Mouse (Mus musculus) hindbrain, embryonic 14.5 days (tissue): ENCODE results near the gene Slc35e3. TPM values are rescaled to one million over a fixed set of nuclear protein-coding genes. Genes with fewer than 3 reads are reported as not detected.
"Not testable (repeated sequence)": the region's sequence is repeated elsewhere in the genome, so short reads cannot be mapped to it uniquely, and the experiment has no call there.

Experiments used
- ATAC-seq: fragments of 200-750 bp; cut with Nextera tagmentation; 2 replicates; pipeline ENCODE4 v1.8.0; 2017; ENCODE audit warnings: moderate number of reproducible peaks, mild to moderate bottlenecking, moderate TSS enrichment, moderate library complexity; ENCODE audit not compliant: low FRiP score
- DNase-seq: peaks from one replicate; pipeline ENCODE4 v3.0.0-alpha.2; 2015; ENCODE audit warnings: low spot score
- H3K27ac ChIP-seq: fragments of 300-500 bp; sonication (generic); 2 replicates; pipeline ENCODE4 v1.5.1; 2014; ENCODE audit warnings: mild to moderate bottlenecking, moderate library complexity
- H3K27me3 ChIP-seq: fragments of 300-500 bp; sonication (generic); 2 replicates; pipeline ENCODE4 v1.6.1; 2014; ENCODE audit warnings: mild to moderate bottlenecking, low read length, mixed read lengths; ENCODE audit not compliant: control insufficient read depth, insufficient read depth
- H3K36me3 ChIP-seq: fragments of 300-500 bp; sonication (generic); replicated peaks from 2 replicates; pipeline ENCODE4 v1.6.1; 2014; ENCODE audit not compliant: control insufficient read depth, insufficient read depth
- H3K4me1 ChIP-seq: fragments of 300-500 bp; sonication (generic); replicated peaks from 2 replicates; pipeline ENCODE4 v1.6.1; 2014; ENCODE audit warnings: antibody characterized with exemption, low read length, mixed read lengths; ENCODE audit not compliant: control insufficient read depth, insufficient read depth
- H3K4me2 ChIP-seq: fragments of 300-500 bp; sonication (generic); replicated peaks from 2 replicates; pipeline ENCODE4 v1.6.1; 2014; ENCODE audit warnings: mild to moderate bottlenecking, moderate library complexity
- H3K4me3 ChIP-seq: fragments of 300-500 bp; sonication (generic); replicated peaks from 2 replicates; pipeline ENCODE4 v1.5.1; 2014; ENCODE audit warnings: mild to moderate bottlenecking, low read length
- H3K9ac ChIP-seq: fragments of 300-500 bp; sonication (generic); 2 replicates; pipeline ENCODE4 v1.6.1; 2014
- H3K9me3 ChIP-seq: fragments of 300-500 bp; sonication (generic); 2 replicates; pipeline ENCODE4 v1.6.1; 2016; ENCODE audit warnings: low read length; ENCODE audit not compliant: control insufficient read depth
- WGBS: fragments of 180-500 bp; shearing (Covaris S2); extraction: QIAGEN DNeasy Blood & Tissue Kit; methylation state at CpG from one replicate; pipeline ENCODE4 v1.1.7; 2014; 5-methylcytosine and 5-hydroxymethylcytosine counted together
- polyA plus RNA-seq: library from polyadenylated mRNA; unstranded; fragments of >200 nt; fragmentation: Nextera tagmentation; extraction: Ambion mirVana; gene quantifications from 2 replicates; pipeline ENCODE4 v1.2.1, GENCODE M21; 2014

The Slc35e3 gene
- polyA plus RNA-seq, 1 experiment from 2014 or later, result 24.8 TPM

DNA sequence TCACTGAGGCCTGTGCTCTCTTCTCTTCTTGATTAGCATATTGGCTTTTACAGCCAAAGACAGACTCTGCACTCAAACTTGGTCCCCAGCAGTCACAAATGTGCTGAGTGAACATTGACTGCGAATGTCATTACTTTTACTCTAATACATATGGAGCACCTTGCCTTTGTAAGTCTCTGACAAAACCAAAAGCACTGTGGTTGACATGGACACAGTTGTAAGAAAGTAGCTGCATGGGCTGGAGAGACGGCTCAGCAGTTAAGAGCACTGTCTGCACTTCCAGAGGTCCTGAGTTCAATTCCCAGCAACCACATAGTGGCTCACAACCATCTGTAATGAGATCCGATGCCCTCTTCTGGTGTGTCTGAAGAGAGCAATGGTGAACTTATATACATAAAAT, 12.2 kb upstream of the Slc35e3 start:
- H3K36me3 ChIP-seq, result peaks cover 86% of the 10 kb centered on the region
- not testable (repeated sequence) for H3K4me3 ChIP-seq, H3K9me3 ChIP-seq, ATAC-seq, DNase-seq, H3K4me1 ChIP-seq, H3K4me2 ChIP-seq, H3K27ac ChIP-seq, H3K27me3 ChIP-seq, H3K9ac ChIP-seq
- 96% methylated on average over 3 of the region's 3 CpGs for WGBS

DNA sequence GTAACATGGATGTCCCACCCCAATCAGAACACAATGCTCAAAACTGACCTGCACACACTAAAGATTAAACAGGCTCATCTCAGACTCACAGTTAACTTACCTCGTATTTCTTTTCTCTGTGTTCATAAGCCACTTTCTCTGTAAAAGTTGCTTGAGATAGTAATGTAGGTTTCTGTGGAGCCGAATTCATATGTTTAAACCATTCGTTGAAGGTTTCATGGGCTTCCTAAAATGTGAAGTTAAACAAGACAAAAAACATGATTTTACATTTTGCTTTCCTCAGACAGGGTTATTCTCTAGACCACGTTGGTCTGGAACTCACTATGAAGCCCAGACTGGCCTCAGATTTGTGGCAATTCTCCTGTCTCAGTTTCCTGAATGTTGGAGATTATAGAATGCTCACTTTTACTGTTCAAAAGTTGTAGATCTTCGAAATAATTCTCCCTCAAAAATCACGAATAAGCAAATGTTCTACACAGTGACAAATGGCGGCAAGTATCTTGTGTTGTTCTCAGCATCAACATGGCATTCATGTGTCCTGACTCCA, 11.7 kb upstream of the Slc35e3 start:
- WGBS, result 94% methylated on average over 7 of the region's 7 CpGs
- DNase-seq, result no peak
- no peak for ATAC-seq
- Histone ChIP-seq H3K4me1 (no peaks in the 10 kb centered on the region), H3K4me2 (no peak overlapping the region), H3K9me3 (no peaks in the 10 kb centered on the region), H3K9ac (no peak overlapping the region), H3K27ac (no peak overlapping the region), H3K27me3 (no peaks in the 10 kb centered on the region), H3K4me3 (no peak overlapping the region), H3K36me3 (peaks cover 84% of the 10 kb centered on the region)

DNA sequence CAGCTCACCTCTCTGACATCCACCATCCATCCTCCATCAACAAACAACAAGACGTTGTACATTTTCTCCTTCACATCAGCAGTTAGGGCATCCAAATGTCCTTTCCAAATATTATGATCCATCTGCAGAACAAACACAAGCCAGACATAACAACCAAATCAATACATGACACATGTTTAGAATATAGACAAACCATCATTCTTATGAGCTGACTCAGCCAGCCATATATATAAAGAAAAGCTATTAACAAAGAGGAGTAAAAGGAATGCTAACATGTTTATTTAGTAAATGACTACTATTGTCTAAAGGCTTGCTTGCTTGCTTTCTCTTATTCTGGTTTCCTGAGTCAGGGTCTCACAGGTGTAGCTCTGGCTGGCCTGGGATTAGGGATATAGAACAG, 11.1 kb upstream of the Slc35e3 start:
- ATAC-seq (no peak), DNase-seq (no peak)
- no peaks in the 10 kb centered on the region for H3K9me3 ChIP-seq
- no peak overlapping the region for H3K9ac ChIP-seq
- H3K36me3 ChIP-seq, result peaks cover 83% of the 10 kb centered on the region
- H3K4me2 ChIP-seq, result no peak overlapping the region
- no peak overlapping the region for H3K27ac ChIP-seq
- H3K27me3 ChIP-seq, result no peaks in the 10 kb centered on the region
- H3K4me1 ChIP-seq, result no peaks in the 10 kb centered on the region
- no peak overlapping the region for H3K4me3 ChIP-seq
- WGBS, result 97% methylated on average over 1 of the region's 1 CpGs

DNA sequence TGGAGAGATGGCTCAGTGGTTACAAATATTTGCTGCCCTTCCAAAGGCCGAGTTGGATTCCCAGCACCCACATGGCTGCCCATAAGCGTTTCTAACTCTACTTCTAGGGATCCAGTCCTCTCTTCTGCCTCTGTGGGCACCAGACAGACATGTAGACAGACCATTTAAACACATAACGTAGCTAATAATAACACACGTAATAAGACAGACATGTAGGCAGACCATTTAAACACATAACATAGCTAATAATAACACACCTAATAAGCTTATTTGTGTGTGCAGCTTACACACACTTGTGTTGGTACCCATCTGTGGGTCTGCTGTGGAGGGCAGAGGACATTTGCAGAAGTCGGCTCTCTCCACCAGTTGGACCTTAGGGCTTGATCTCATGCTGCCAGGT, 10.6 kb upstream of the Slc35e3 start:
- Histone ChIP-seq H3K27me3 (no peaks in the 10 kb centered on the region), H3K9ac (no peak overlapping the region), H3K27ac (no peak overlapping the region), H3K4me2 (no peak overlapping the region), H3K9me3 (no peaks in the 10 kb centered on the region), H3K4me1 (no peaks in the 10 kb centered on the region), H3K4me3 (no peak overlapping the region), H3K36me3 (peaks cover 83% of the 10 kb centered on the region)
- DNase-seq, result no peak
- WGBS, result 95% methylated on average over 5 of the region's 5 CpGs
- no peak for ATAC-seq

DNA sequence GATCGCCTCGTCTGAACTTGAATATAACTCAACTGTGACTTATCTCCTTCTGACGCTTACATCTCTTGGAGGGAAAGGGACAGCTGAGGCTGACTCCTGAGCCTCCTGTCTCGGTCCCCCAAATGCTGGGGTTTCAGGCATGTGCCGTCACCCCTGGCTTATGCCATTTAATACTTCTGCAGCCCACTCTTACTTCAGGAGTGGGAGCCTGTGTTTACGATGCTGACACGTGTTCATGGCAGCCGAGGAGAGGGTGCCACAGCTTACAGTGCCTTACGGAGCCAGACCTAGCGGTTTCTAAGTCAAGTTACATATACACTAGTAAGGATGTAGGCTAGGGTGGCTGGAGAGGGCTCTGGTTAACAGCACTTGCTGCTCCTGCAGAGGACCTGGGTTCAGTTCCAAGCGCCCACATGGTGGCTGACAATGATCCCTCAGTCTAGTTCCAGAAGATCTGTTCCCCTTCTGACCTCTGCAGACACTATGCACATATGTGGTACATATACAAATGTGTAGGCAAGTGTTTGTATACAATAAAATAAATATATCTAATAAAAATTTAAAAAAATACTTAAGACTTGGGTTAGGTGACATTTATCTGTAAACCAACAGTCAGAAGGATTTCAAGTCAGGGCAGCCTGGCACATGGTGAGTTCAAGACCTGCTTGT, 9.8 kb upstream of the Slc35e3 start:
- H3K9me3 ChIP-seq, result no peaks in the 10 kb centered on the region
- ATAC-seq (no peak), DNase-seq (no peak)
- 95% methylated on average over 11 of the region's 11 CpGs for WGBS
- H3K27ac ChIP-seq, result no peak overlapping the region
- no peaks in the 10 kb centered on the region for H3K4me1 ChIP-seq
- H3K9ac ChIP-seq, result no peak overlapping the region
- no peak overlapping the region for H3K4me3 ChIP-seq
- no peak overlapping the region for H3K4me2 ChIP-seq
- H3K27me3 ChIP-seq, result no peaks in the 10 kb centered on the region
- peaks cover 82% of the 10 kb centered on the region for H3K36me3 ChIP-seq

DNA sequence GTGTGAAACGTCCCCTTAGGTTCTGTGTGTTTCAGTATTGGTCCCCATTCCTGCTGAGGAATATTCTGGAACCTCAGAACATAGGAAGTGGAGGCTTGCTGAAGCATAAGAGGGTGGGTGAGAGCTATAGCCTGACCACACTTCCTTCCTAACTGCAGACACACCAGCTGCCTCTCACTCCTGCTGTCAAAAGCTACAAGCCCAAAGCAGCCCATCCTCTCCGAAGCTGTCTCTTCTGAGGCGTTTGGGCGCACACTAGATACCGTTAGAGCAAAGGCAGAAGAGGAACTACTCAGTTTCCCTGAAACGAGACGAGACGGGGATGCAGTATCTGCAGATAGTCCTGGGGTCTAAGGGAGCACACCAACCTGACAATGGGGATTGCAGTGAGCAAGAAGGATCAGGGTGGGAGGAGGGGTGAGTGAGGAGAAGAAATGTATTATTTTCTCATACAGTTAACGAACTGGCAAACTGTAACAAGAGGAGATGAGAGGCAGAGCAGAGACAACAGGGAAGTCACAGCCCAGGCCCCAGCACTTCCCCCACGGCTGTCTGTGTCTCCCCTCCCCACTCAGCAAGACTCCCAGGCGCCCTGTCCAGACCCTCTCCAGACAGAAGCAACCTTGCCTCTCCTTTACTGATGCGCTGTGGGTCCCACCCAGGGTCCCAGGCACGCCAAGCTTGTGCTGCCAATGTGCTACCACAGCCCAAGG, 9.1 kb upstream of the Slc35e3 start:
- H3K9me3 ChIP-seq, result no peaks in the 10 kb centered on the region
- no peak overlapping the region for H3K4me3 ChIP-seq
- no peaks in the 10 kb centered on the region for H3K4me1 ChIP-seq
- ATAC-seq (no peak), DNase-seq (no peak)
- no peaks in the 10 kb centered on the region for H3K27me3 ChIP-seq
- no peak overlapping the region for H3K9ac ChIP-seq
- H3K27ac ChIP-seq, result no peak overlapping the region
- 90% methylated on average over 13 of the region's 13 CpGs for WGBS
- peaks cover 79% of the 10 kb centered on the region for H3K36me3 ChIP-seq
- no peak overlapping the region for H3K4me2 ChIP-seq

DNA sequence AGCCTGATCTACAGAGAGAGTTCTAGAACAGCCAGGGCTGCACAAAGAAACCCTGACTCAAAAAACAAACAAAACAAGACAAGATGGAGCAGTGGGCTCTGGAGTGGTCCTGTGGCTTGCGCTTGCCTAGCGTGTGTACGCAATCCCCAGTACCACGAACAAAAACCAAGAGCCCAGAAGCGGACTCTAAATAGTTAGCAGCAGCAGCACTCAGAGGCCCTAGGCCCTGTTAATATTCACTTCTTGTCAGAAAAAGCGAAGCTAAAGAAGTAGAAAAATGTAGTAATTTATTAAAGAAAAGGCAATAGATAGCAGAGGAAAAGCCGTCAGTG, 8.4 kb upstream of the Slc35e3 start:
- Histone ChIP-seq H3K9ac (no peak overlapping the region), H3K36me3 (peaks cover 77% of the 10 kb centered on the region), H3K4me2 (no peak overlapping the region), H3K27ac (no peak overlapping the region), H3K27me3 (no peaks in the 10 kb centered on the region), H3K9me3 (no peaks in the 10 kb centered on the region), H3K4me1 (no peaks in the 10 kb centered on the region), H3K4me3 (no peak overlapping the region)
- WGBS, result 99% methylated on average over 7 of the region's 7 CpGs
- no peak for ATAC-seq
- no peak for DNase-seq

DNA sequence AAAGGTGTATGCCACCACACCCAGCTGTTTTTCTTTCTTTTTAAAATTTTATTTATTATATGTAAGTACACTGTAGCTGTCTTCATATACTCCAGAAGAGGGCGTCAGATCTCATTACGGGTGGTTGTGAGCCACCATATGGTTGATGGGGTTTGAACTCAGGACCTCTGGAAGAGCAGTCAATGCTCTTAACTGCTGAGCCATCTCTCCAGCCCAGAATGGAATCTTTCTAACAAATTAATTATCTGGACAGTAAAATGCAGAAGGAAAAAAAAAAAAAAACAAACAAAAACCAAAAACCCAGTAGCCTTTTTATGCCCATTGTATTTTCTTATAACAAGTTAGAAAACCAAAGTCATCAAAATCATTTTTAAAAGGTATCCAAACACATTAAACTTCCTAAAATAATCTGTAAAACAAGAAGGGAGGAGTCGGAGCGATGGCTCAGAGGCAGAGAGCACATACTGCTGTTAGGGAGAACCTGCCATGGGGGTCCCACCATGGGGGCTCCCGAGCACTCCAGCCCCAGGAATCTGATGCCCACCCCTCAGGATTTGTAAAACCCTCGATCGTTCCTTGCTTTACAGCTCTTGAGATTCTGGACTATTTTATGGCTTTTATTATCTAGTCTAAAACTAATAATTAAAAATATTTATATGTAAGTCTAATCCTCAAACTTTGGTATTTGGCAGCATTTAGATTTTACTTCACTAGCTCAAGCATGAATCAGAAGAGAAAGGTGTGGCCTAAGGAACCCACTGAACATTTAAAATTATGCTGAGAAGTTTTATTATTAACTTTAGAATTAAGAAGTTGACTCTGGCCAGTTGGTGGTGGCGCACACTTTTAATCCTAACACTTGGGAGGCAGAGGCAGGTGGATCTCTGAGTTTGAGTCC, 7.8 kb upstream of the Slc35e3 start:
- WGBS, result 95% methylated on average over 8 of the region's 8 CpGs
- H3K4me2 ChIP-seq, result no peak overlapping the region
- no peaks in the 10 kb centered on the region for H3K4me1 ChIP-seq
- H3K4me3 ChIP-seq, result no peak overlapping the region
- ATAC-seq (no peak), DNase-seq (no peak)
- no peaks in the 10 kb centered on the region for H3K27me3 ChIP-seq
- H3K36me3 ChIP-seq, result peaks cover 77% of the 10 kb centered on the region
- no peak overlapping the region for H3K27ac ChIP-seq
- no peak overlapping the region for H3K9ac ChIP-seq
- no peaks in the 10 kb centered on the region for H3K9me3 ChIP-seq
